Mouse (Mus musculus) kidney, adult 2 months (tissue): ENCODE results near the gene Vps18.

Experiments used
- CTCF ChIP-seq: fragments of 200-500 bp; conservative IDR thresholded peaks from 2 replicates; pipeline ENCODE4 v1.5.1; 2011; ENCODE audit warnings: low read depth, mild to moderate bottlenecking, control low read depth, low read length, moderate library complexity, mixed read lengths; ENCODE audit not compliant: insufficient read depth, insufficient read length
- POLR2A ChIP-seq: fragments of 200-500 bp; IDR thresholded peaks from one replicate; pipeline ENCODE4 v1.6.1; 2011; ENCODE audit warnings: low read depth, low read length, control low read depth

- TF ChIP-seq CTCF = no peak
- TF ChIP-seq POLR2A = no peak
These were observed 12.4 kb downstream of the Vps18 start for GRCm38 (mm10) chr2:119300819-119301493.
